Mouse (Mus musculus) olfactory bulb, adult 2 months (tissue): ENCODE measurements around the gene Epdr1.
"Not testable (repeated sequence)": the region's sequence is repeated elsewhere in the genome, so short reads cannot be mapped to it uniquely, and the experiment has no call there.

Experiments
- CTCF ChIP-seq: fragments of 200-500 bp; IDR thresholded peaks from 2 replicates; pipeline ENCODE4 v1.5.1; 2012; ENCODE audit warnings: low read depth, mild to moderate bottlenecking, low read length, moderate library complexity; ENCODE audit not compliant: insufficient read depth
- POLR2A ChIP-seq: fragments of 200-500 bp; IDR thresholded peaks from 2 replicates; pipeline ENCODE4 v1.6.1; 2012; ENCODE audit warnings: mild to moderate bottlenecking, low read depth, low read length, moderate library complexity; ENCODE audit not compliant: insufficient read depth

DNA sequence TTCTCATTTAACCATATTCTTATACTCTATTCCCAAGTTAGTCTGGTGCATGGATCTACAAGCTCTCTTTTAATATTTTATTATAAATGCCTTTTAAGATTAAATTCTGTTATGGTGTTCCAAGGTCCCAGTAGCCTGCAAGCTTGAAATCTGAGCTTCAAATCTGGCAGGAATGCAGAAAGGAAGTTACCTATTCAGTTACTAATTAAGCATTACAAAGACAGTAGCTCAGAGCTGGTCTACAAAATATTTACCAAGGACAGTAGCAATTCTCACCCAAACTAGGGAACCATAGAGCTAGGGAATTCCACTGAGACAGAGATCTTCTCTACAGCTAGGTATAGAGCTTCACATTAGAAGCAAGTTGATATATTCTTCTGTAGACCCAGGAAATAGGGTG lies 49.6 kb downstream of the Epdr1 start:
- TF ChIP-seq POLR2A, CTCF: not testable (repeated sequence)
